Comparison of ENCODE assay signal across 9 mouse cellular contexts in the genomic region with DNA sequence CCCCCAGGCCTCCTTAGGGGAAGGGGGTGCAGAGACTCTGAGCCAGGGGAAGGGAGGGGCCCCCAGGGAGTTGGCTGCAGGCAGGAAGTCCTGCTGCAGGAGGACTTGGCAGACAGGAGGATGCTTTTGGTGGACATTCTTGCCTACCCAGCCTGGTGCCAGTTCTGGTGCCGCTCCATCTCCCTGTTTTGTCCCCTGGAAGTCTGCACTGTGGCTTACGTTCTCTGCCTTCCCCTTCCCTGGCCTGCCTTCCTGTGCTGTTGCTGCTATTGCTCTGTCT. TPM values are rescaled to one million over a fixed set of nuclear protein-coding genes. Genes with fewer than 3 reads are reported as not detected.
DNase-seq lines count a peak whose midpoint lies in the region; ATAC-seq and TF ChIP-seq lines count a peak whose summit lies in the region.
"Had no signal": no experiment of that assay in that cellular context is flagged by ENCODE, and none has a peak within 500 bp of the region (broad histone marks: within the 10 kb centered on the region; RNA-seq: fewer than 3 reads in every experiment).

No protein-coding gene starts in this region.

- TF ChIP-seq POLR2A in cerebellum, adult 2 months (IDR thresholded peaks at IDR 0.05; ENCODE audit: borderline replicate concordance, insufficient read depth, low read length), result no peak

- DNase-seq in kidney, postnatal 25 days, result peak; percentile 46 to 76
- DNase-seq in cerebellum, adult 2 months, result peak; percentile 48 to 65
- no peak for DNase-seq in frontal cortex, postnatal 10 days (ENCODE audit: low spot score in 2 of 2)
- no peak for DNase-seq in embryo, embryonic 11 days
- DNase-seq: gastrocnemius, postnatal 25 days had no signal

- no peak overlapping the region; the same call in 1 of the 2 replicates for H3K27ac ChIP-seq in kidney, embryonic 16.5 days (ENCODE audit: low read length)
- peak overlapping the region; percentile 44; the same call in 1 of the 2 replicates for H3K27ac ChIP-seq in cerebellum, adult 2 months (ENCODE audit: insufficient read depth, low read length)
- H3K27ac ChIP-seq in embryonic facial prominence, embryonic 15.5 days (replicated peaks), result peak overlapping the region; percentile 25; the same call in 1 of the 2 replicates
- 0 out of 2 replicates have a peak overlapping the region, but pooled peaks have one; percentile 25 for H3K27ac ChIP-seq in limb, embryonic 12.5 days
- H3K27ac ChIP-seq: macrophage had no signal

- peaks cover 49% of the 10 kb centered on the region for H3K4me1 ChIP-seq in kidney, embryonic 16.5 days (ENCODE audit: insufficient read depth, low read length)
- peaks cover 47% of the 10 kb centered on the region for H3K4me1 ChIP-seq in cerebellum, adult 2 months (ENCODE audit: control insufficient read depth, insufficient read depth, low read length)
- H3K4me1 ChIP-seq in embryonic facial prominence, embryonic 15.5 days, result peaks cover 28% of the 10 kb centered on the region
- H3K4me1 ChIP-seq in limb, embryonic 12.5 days (replicated peaks), result peaks cover 26% of the 10 kb centered on the region

- H3K9ac ChIP-seq in kidney, embryonic 16.5 days (replicated peaks; ENCODE audit: low read length), result no peak overlapping the region
- no peak overlapping the region for H3K9ac ChIP-seq in embryonic facial prominence, embryonic 15.5 days
- no peak overlapping the region for H3K9ac ChIP-seq in limb, embryonic 12.5 days (replicated peaks)

- ATAC-seq in kidney, embryonic 16.5 days (ENCODE audit: low FRiP score, low TSS enrichment), result no peak
- ATAC-seq in embryonic facial prominence, embryonic 15.5 days (ENCODE audit: insufficient number of reproducible peaks, low FRiP score, low TSS enrichment, low read depth), result no peak
- ATAC-seq in limb, embryonic 12.5 days (ENCODE audit: insufficient number of reproducible peaks, insufficient read depth, low FRiP score, low TSS enrichment, low read depth), result no peak

- no peak for TF ChIP-seq CTCF in cerebellum, adult 2 months (IDR thresholded peaks at IDR 0.05; ENCODE audit: borderline replicate concordance, insufficient read depth, low read depth, low read length)

- H3K27me3 ChIP-seq in kidney, embryonic 16.5 days (ENCODE audit: insufficient read depth, low read length), result no peaks in the 10 kb centered on the region
- H3K27me3 ChIP-seq in cerebellum, adult 2 months (ENCODE audit: control insufficient read depth, insufficient read depth, low read length), result no peaks in the 10 kb centered on the region
- H3K27me3 ChIP-seq in embryonic facial prominence, embryonic 15.5 days, result no peaks in the 10 kb centered on the region
- H3K27me3 ChIP-seq in limb, embryonic 12.5 days, result no peaks in the 10 kb centered on the region

- H3K4me3 ChIP-seq in kidney, embryonic 16.5 days (ENCODE audit: low read length), result no peak overlapping the region
- no peak overlapping the region for H3K4me3 ChIP-seq in cerebellum, adult 2 months (replicated peaks; ENCODE audit: insufficient read depth, low read depth, low read length)
- H3K4me3 ChIP-seq in embryonic facial prominence, embryonic 15.5 days (replicated peaks), result no peak overlapping the region
- no peak overlapping the region for H3K4me3 ChIP-seq in limb, embryonic 12.5 days (replicated peaks)

- peaks cover 31% of the 10 kb centered on the region for H3K36me3 ChIP-seq in kidney, embryonic 16.5 days (ENCODE audit: insufficient read depth, low read length)
- peaks cover 44% of the 10 kb centered on the region for H3K36me3 ChIP-seq in embryonic facial prominence, embryonic 15.5 days
- peaks cover 58% of the 10 kb centered on the region for H3K36me3 ChIP-seq in limb, embryonic 12.5 days

- no peak overlapping the region for H3K4me2 ChIP-seq in kidney, embryonic 16.5 days (replicated peaks; ENCODE audit: low read depth, low read length)
- H3K4me2 ChIP-seq in embryonic facial prominence, embryonic 15.5 days (replicated peaks), result no peak overlapping the region
- H3K4me2 ChIP-seq in limb, embryonic 12.5 days, result no peak overlapping the region

- H3K9me3 ChIP-seq in kidney, embryonic 16.5 days (ENCODE audit: low read length), result peaks cover 3% of the 10 kb centered on the region
- no peaks in the 10 kb centered on the region for H3K9me3 ChIP-seq in embryonic facial prominence, embryonic 15.5 days (replicated peaks)
- 0 out of 2 replicates have a peak, but pooled peaks cover 3% of the 10 kb centered on the region for H3K9me3 ChIP-seq in limb, embryonic 12.5 days

- WGBS in kidney, embryonic 16.5 days, result 58% methylated on average over 2 of the region's 2 CpGs
- 3% methylated on average over 2 of the region's 2 CpGs for whole genome bisulfite sequencing in cerebellum, adult 2 months
- 83% methylated on average over 2 of the region's 2 CpGs for WGBS in embryonic facial prominence, embryonic 15.5 days
- 86% methylated on average over 2 of the region's 2 CpGs for WGBS in limb, embryonic 12.5 days

RNA-seq across cellular contexts. Expression of a gene that starts 12.7 kb away (rescaled TPM):
- polyA plus RNA-seq in kidney, embryonic 16.5 days (2015; fragmentation: Nextera tagmentation; extraction: Ambion mirVana), result 4.7 and 4.8 TPM in 2 replicates
- polyA plus RNA-seq in cerebellum, adult 2 months (2012; rRNA removed), result 17.9 and 18.0 TPM in 2 replicates
- polyA plus RNA-seq in embryonic facial prominence, embryonic 15.5 days (2015; fragmentation: Nextera tagmentation; extraction: Ambion mirVana), result 6.3 and 6.9 TPM in 2 replicates
- polyA plus RNA-seq in limb, embryonic 12.5 days (2016; fragmentation: Nextera tagmentation; extraction: Ambion mirVana), result 4.4 and 5.7 TPM in 2 replicates

RNA-seq across cellular contexts. Expression of a gene that starts 53.5 kb away (rescaled TPM):
- 6.6 and 7.1 TPM in 2 replicates for polyA plus RNA-seq in kidney, embryonic 16.5 days (2015; fragmentation: Nextera tagmentation; extraction: Ambion mirVana)
- 29.0 and 30.7 TPM in 2 replicates for polyA plus RNA-seq in cerebellum, adult 2 months (2012; rRNA removed)
- polyA plus RNA-seq in embryonic facial prominence, embryonic 15.5 days (2015; fragmentation: Nextera tagmentation; extraction: Ambion mirVana), result 5.8 and 6.8 TPM in 2 replicates
- 5.2 and 5.9 TPM in 2 replicates for polyA plus RNA-seq in limb, embryonic 12.5 days (2016; fragmentation: Nextera tagmentation; extraction: Ambion mirVana)

RNA-seq across cellular contexts. Expression of a gene that starts 54.5 kb away (rescaled TPM):
- polyA plus RNA-seq in kidney, embryonic 16.5 days (2015; fragmentation: Nextera tagmentation; extraction: Ambion mirVana), result 50.1 and 50.8 TPM in 2 replicates
- 16.1 and 17.4 TPM in 2 replicates for polyA plus RNA-seq in cerebellum, adult 2 months (2012; rRNA removed)
- polyA plus RNA-seq in embryonic facial prominence, embryonic 15.5 days (2015; fragmentation: Nextera tagmentation; extraction: Ambion mirVana), result 41.2 and 41.8 TPM in 2 replicates
- 45.2 and 46.5 TPM in 2 replicates for polyA plus RNA-seq in limb, embryonic 12.5 days (2016; fragmentation: Nextera tagmentation; extraction: Ambion mirVana)

Comparison
In these comparisons a context has a peak if more than half of its experiments do, and no peak if none do; other contexts are left out.
1. DNase-seq: peak in kidney, postnatal 25 days (2 of 2) and cerebellum, adult 2 months (2 of 2); none in frontal cortex, postnatal 10 days (0 of 2) and embryo, embryonic 11 days (single experiment).